Mouse (Mus musculus) testis, adult 2 months (tissue): ENCODE data around the gene Zp1.

Source experiments
- CTCF ChIP-seq: fragments of 200-500 bp; IDR thresholded peaks from 2 replicates; pipeline ENCODE4 v1.5.1; 2012; ENCODE audit warnings: low read depth, mild to moderate bottlenecking, inconsistent platforms, low read length, moderate library complexity; ENCODE audit not compliant: control insufficient read depth, insufficient read depth, insufficient replicate concordance
- POLR2A ChIP-seq: fragments of 200-500 bp; IDR thresholded peaks from 2 replicates; pipeline ENCODE4 v1.6.1; 2012; ENCODE audit warnings: low read depth, mild to moderate bottlenecking, inconsistent platforms, low read length, moderate library complexity; ENCODE audit not compliant: control insufficient read depth

GRCm38 (mm10) chr19:10916506-10916905 lies 3.9 kb downstream of the Zp1 start:
- TF ChIP-seq POLR2A (no peak), CTCF (no peak)
